Mouse (Mus musculus): Measurements from ENCODE around the gene Prdm12.
"Not testable (repeated sequence)": the region's sequence is repeated elsewhere in the genome, so short reads cannot be mapped to it uniquely, and the experiment has no call there.

The Prdm12 gene

DNA sequence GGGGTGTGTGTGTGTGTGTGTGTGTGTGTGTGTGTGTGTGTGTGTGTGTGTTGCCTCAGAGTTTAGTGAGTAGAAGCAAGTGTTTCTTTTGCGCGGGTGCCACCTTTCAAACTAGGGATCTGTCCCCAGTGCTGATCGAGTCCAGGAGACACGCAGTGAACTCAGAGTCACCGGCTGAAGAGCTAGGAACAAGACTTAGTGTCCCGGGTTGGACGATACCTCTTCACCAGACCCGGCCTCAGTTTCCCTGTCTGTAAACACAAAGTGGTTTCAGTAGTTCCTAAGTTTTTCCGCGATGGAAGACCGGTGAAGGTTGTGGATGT lies 1.6 kb downstream of the Prdm12 start:
- DNase-seq (ENCODE audit: extremely low spot score, low read depth, low spot score): no peak

- DNase-seq (ENCODE audit: extremely low spot score, low read depth, low spot score): no peak
Measured at GRCm38 (mm10) chr2:31641929-31642328, 2.1 kb downstream of the Prdm12 start.

DNA sequence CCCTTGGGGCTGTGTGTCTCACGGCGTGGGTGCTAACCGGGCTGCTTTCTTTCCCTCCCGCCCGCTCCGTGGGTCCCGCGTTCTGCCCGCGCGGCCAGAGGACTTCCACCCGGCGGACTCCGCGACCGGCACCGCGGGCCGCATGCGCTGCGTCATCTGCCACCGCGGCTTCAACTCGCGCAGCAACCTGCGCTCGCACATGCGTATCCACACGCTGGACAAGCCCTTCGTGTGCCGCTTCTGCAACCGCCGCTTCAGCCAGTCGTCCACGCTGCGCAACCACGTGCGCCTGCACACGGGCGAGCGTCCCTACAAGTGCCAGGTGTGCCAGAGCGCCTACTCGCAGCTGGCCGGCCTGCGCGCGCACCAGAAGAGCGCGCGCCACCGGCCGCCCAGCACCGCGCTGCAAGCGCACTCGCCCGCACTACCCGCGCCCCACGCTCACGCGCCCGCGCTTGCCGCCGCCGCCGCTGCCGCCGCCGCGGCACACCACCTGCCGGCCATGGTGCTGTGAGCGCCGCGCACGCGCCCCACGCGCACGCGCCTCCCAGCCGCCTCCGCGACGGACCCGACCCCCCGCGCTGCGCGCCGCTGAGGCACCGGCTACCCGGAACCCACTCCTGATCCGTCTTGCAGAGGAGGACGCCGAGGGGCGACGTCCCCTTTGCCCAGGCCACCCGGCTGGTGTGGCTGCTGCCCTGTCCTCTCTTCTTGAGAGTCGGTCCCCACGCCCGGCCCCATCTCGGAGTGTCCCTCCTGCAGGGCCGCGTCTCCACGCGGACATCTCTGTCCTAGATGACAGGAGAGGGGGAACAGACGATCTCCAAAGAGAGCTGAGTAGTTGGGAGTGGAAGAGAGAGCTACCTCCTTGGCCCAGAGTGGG lies 14.4 kb downstream of the Prdm12 start:
- no peak for DNase-seq (ENCODE audit: extremely low spot score, low read depth, low spot score)

GRCm38 (mm10) chr2:31654854-31655559 lies 15.2 kb downstream of the Prdm12 start:
- no peak for DNase-seq (ENCODE audit: extremely low spot score, low read depth, low spot score)

DNA sequence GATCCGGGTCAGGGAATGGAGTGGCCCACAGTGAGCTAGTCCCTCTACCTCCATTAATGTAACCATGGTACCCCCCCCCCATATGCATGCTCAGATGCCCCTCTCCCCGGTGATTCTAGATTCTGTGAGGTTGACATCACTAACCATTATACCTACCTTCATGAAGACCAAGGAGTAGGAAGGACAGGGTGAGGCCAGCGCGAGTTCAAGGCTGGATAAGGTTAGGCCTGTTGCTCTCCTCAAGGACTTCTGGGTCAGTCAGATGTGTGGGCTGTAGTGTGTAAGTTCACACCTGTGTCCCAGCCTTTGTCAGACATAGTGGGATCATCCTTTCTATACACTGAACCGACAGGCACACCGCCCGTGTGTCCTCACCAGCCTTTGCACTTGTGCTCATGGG lies 16.5 kb downstream of the Prdm12 start:
- no peak for DNase-seq (ENCODE audit: extremely low spot score, low read depth, low spot score)

DNA sequence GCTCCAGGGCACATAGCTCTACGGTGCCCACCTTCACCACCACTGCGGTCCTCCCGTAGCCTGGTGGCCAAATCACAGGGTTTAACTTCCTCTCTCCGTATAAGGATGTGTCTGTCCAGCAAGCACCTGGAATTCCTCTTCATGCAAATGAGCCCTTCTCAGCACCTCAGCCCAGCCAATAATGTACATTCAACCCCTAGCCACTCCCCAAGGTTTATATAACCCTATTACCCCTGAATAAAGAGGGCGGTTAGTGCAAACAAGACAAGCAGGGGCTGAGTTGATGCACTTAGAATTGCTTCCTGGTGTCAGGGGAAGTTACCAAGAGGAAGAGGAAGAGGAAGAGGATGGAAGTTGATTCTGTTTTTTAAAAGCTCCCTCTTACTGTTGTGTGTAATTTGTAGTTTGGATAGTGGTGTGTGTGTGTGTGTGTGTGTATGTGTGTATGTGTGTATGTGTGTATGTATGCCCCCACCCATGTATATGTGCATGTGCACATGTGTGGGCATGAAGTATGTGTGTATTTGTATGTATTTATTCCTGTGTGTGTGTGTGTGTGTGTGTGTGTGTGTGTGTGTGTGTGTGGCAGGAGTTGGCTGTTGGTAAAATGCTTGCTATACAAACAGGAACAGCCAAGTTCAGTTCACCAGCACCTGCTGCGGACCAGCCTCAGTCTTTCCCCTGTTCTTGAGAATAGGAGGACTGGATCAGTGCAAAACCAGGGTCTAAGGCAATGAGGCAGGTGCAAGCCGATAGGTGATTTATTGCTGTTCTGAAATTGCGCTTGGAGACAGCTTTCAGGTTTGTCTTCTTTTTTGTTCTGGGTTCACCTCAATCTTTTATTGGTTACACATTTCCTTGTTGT lies 23.3 kb downstream of the Prdm12 start:
- no peak for DNase-seq (ENCODE audit: extremely low spot score, low read depth, low spot score)

- DNase-seq (ENCODE audit: extremely low spot score, low read depth, low spot score): no peak
Measured at GRCm38 (mm10) chr2:31663804-31664180, 24.0 kb downstream of the Prdm12 start.

DNA sequence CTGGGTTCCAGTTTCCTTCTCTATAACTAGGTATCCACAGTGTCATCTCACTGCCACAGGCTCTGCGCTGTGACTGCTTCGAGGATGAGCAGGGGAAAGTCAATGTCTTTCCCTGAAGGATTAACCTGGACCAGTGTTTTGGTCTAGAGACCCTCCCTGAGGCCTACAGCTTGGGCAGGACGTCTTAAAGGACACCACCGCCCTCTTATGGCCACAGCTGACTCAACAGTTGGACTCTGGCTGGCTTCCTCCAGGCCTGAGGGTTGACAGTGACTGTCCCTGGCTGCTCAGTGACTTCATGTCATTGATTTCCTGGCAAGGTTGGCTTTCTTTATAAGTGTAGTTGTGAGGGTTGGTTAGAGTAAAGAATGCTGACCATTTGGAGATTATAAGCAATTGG lies 27.5 kb downstream of the Prdm12 start:
- DNase-seq (ENCODE audit: extremely low spot score, low read depth, low spot score): no peak

DNA sequence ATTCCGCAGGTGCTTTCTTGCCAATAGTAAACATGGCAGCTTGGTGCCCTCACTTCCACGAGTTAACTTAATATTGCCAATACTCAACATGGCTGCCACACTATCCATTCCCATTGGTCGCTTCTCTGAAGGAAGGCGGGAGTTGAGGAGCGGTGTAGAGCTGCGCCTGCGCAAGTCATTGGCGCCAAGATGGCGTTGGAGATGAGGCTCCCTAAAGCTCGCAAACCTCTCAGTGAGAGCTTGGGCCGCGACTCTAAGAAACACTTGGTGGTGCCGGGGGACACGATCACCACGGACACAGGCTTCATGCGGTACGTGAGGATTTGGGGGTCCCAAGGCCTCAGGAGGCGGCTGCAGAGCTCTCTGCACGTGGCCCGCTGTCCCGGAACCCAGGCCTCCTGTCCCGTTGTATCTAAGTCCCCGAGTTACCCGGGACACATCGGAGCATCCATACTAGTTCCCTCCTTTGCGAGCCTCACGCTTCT lies 30.8 kb downstream of the Prdm12 start, which contains the start of gene Exosc2:
Gene Exosc2 (plus strand): TSS at position 165 of the 485 bp plus-strand sequence.
- DNase-seq (ENCODE audit: extremely low spot score, low read depth, low spot score): peak; percentile 93

DNA sequence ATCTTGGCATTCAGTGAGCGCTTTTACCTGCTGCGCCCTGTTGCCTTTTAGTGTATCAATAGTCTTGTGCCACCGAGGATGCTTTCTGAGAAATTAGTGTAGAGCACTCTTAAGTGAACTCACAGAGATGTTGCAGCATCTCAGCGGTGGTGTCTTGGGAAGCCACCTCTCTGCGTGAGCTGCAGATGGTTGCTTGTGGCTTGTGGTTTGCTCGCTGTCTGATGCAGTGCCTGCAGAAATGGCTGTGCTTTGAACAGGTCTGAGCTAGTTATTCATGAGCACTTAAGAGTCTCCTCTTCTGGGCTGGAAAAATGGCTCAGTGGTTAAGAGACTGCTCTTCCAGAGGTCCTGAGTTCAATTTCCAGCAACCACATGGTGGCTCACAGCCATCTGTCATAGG lies 38.8 kb downstream of the Prdm12 start:
- no peak for DNase-seq (ENCODE audit: extremely low spot score, low read depth, low spot score)

- DNase-seq (ENCODE audit: extremely low spot score, low read depth, low spot score): not testable (repeated sequence)
Measured at GRCm38 (mm10) chr2:31681051-31681707, 41.3 kb downstream of the Prdm12 start.

DNA sequence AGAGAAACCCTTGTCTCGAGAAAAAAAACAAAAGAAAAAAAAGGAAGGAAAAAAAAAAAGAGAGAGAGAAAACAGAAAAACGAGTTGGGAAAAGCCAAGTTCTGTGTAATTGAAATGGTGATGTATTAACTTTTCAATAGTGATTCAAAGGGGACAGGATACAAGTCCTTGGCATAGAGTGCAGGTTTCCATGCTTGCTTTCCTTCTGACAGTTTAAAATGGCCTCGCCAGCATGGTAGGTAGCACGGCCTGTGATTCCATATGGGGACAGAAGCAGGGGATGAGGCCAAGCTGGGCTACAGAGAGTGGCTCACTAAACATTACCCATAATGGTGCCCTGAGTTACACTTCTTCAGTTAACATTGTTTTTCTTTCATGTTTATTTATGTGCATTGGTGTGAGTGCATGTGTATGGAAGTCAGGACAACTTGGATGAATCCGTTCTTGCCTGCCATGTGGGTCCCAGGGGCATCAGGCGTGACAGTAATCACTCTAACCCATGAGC lies 41.9 kb downstream of the Prdm12 start:
- DNase-seq (ENCODE audit: extremely low spot score, low read depth, low spot score): no peak

- no peak for DNase-seq (ENCODE audit: extremely low spot score, low read depth, low spot score)
Measured at GRCm38 (mm10) chr2:31683666-31684065, 43.8 kb downstream of the Prdm12 start.

DNA sequence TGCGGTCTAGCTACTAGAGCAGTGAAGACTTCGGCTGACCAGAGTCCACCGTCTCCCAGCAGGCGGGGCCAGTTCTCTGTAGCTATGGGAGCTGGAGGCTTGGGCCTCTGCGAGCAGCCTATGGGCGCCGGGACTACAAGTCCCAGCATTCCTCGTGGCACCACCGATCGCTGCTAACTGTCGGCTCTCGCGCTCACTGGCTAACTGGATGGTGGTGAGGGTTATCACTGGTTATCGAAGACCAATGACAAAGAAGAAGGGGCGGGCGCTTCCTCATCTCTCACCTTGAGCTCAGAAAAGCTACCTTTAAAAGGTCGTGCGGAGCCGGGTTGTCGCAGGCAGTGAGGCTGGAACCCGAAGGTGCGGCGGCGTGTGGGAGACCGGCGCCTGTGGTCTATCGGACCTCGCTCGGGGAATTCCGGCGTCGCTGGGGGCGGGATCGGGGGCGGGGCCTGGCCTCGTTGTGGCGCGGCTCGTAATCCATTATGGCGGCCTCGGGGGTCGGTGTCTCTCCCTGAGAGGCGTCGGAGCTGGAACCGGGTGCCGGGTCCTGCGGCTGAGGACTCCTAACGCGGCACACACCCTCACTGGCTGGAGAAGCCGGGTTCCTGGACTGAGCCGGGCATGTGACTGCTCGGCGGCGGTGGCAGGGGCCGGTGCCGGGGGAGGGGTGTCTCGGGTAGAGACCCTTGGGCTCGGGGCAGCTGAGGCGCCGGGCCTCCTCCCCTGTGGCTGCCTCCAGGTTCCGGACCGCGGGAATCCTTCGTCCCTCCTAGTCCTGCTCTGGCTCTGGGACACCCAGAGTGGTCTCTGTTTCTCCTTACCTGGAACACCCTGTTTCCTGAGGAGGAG lies 48.5 kb downstream of the Prdm12 start, which contains the start of gene Abl1:
Gene Abl1 (plus strand): TSS at position 303 of the 852 bp plus-strand sequence.
- DNase-seq (ENCODE audit: extremely low spot score, low read depth, low spot score): peak; percentile 84

- DNase-seq (ENCODE audit: extremely low spot score, low read depth, low spot score): no peak
Measured at GRCm38 (mm10) chr2:31689045-31689444, 49.2 kb downstream of the Prdm12 start.

DNA sequence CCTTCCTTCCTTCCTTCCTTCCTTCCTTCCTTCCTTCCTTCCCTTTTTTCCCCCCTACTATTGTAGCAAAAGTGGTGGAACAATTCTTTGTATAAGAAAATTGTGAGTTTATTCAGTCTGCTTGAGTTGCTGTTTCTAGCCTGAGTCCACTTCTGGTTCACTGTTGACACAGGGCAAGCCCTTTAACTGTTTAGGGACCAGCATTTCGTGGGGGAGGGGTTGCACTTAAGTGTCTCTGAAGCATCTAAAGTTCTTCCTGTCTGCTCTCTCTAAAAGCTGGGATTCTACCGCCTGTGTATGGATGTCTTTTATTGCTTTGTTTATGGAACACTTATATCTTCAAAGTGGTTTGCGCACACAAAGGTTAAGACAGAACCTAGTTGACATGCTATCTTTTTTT lies 50.2 kb downstream of the Prdm12 start:
- no peak for DNase-seq (ENCODE audit: extremely low spot score, low read depth, low spot score)

- DNase-seq (ENCODE audit: extremely low spot score, low read depth, low spot score): no peak
Measured at GRCm38 (mm10) chr2:31698209-31698608, 58.4 kb downstream of the Prdm12 start.

GRCm38 (mm10) chr2:31700545-31701446 lies 61.0 kb downstream of the Prdm12 start:
- no peak for DNase-seq (ENCODE audit: extremely low spot score, low read depth, low spot score)
